Mouse (Mus musculus): ENCODE results near the gene P2ry12. TPM values are rescaled to one million over a fixed set of nuclear protein-coding genes. Genes with fewer than 3 reads are reported as not detected.
A peak's percentile ranks its signal among the peaks of the same experiment; 100 is the strongest.

The P2ry12 gene
- polyA plus RNA-seq, 1 experiment from 2014 or later = 1.7 TPM

DNA sequence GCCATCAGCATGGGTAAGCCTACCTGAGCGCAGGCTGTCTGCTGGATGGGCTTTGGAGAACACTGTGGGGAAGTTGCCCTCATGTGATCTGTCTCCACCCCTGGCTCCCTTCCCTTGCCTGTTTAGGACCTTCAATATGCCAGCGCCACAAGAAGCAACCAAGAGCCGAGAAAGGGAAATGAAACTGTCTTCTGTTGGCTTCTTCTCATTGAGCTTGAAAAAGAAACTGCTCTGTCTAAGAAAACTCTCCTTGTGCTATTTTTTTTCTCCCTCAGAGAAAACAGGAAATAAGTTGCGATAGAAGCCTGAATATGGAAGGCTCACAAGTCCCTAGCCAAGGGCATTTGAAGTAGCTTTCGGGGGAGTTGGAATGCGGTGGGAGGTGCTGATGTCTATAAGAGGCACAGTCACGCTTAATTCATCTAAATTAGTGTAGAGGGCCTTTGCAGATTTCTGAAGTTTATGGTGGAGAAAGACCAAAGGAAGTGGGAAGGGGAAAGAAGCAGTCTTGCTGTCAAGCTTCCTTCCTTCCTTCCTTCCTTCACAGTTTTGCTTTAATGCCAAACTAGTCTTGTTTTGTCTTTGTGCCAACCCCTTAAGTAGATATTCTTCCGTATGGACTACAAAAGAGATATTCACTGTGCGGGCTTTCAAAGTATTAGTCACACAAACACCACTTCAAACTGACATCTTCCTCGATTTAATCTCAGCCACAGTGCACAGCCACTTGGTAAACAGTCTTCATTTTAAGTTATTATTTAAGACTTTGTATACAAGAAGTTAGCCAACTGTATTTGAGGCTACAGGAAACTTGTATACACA is 33.7 kb downstream of the P2ry12 start:
- peaks cover 22% of the 10 kb centered on the region for H3K4me1 ChIP-seq
- H3K27ac ChIP-seq (replicated peaks) = peak overlapping the region; percentile 65
- H3K27me3 ChIP-seq (replicated peaks) = no peaks in the 10 kb centered on the region
- H3K4me2 ChIP-seq = peak overlapping the region; percentile 49
- no peak overlapping the region for H3K9ac ChIP-seq
- WGBS = 30% methylated on average over 10 of the region's 10 CpGs
- H3K4me3 ChIP-seq = no peak overlapping the region
- no peaks in the 10 kb centered on the region for H3K9me3 ChIP-seq
- no peaks in the 10 kb centered on the region for H3K36me3 ChIP-seq
- ATAC-seq (ENCODE audit: extremely low read depth, insufficient number of reproducible peaks, low FRiP score, low TSS enrichment) = no peak; the same call in 1 of the 2 replicates

DNA sequence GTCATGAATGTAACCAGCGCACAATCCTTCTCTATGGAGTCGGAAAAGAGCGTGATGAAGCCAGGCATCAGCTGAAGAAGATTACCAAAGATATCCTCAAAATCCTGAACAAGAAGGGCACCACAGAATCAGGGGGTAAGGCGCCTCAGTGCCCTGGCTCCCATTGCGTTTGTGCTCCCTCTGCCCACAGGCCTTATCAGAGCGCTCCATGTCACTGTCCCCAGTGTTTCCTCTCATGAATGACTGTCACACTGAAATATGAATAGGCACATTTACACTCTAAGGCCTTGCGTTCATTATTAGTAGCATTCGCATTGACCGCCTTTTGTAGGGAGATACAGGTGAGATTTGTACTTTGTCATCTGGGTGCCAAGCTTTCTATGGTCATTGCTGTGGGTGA is 35.0 kb downstream of the P2ry12 start:
- no peaks in the 10 kb centered on the region for H3K9me3 ChIP-seq
- 89% methylated on average over 9 of the region's 9 CpGs for WGBS
- H3K36me3 ChIP-seq = no peaks in the 10 kb centered on the region
- no peak for ATAC-seq (ENCODE audit: extremely low read depth, insufficient number of reproducible peaks, low FRiP score, low TSS enrichment)
- H3K9ac ChIP-seq = no peak overlapping the region
- H3K4me1 ChIP-seq = peaks cover 22% of the 10 kb centered on the region
- no peak overlapping the region for H3K4me2 ChIP-seq
- no peak overlapping the region for H3K27ac ChIP-seq (replicated peaks)
- no peak overlapping the region for H3K4me3 ChIP-seq
- no peaks in the 10 kb centered on the region for H3K27me3 ChIP-seq (replicated peaks)

DNA sequence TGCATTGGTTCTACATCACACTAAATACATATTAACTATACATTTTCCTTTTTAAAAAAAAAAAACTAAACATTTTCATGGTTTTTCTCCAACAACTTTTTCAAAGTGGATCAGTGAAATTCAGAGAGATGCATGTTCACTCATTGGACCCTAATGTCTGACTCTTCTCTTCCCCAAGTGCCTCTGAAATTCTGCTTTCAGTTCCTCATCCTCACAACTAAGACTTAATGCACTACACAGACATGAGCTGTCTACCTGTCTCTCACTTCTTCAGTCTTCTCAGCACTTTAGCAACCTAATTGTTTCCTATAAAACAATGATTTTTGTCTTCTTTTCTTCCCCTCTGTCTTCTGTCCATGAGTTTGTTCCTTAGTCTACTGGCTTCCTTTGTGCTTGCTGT is 37.3 kb downstream of the P2ry12 start:
- H3K9me3 ChIP-seq = no peaks in the 10 kb centered on the region
- no peak overlapping the region for H3K9ac ChIP-seq
- ATAC-seq (ENCODE audit: extremely low read depth, insufficient number of reproducible peaks, low FRiP score, low TSS enrichment) = no peak
- H3K4me1 ChIP-seq = peaks cover 17% of the 10 kb centered on the region
- H3K27ac ChIP-seq (replicated peaks) = no peak overlapping the region
- H3K4me3 ChIP-seq = no peak overlapping the region
- no peak overlapping the region for H3K4me2 ChIP-seq
- H3K27me3 ChIP-seq (replicated peaks) = no peaks in the 10 kb centered on the region
- H3K36me3 ChIP-seq = no peaks in the 10 kb centered on the region

DNA sequence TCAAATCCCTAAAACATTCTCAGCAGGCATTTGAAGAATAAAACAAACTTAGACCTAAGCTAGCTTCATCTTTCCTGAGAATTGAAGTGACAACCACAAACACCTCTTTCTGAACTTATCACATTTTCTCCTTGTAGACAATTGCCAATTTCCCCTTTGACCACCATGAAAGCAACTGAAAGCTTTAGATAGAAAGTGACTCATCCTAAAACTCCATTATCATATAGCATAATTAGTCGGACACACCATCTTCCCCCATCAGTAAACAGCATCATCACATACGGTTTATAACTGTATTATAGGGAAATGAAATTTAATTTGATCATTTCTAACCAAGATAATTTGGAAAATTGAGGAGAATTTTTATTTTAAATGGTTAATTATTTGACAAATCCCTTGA is 40.4 kb downstream of the P2ry12 start:
- H3K4me2 ChIP-seq = no peak overlapping the region
- no peak overlapping the region for H3K4me3 ChIP-seq
- H3K27ac ChIP-seq (replicated peaks) = no peak overlapping the region
- H3K9ac ChIP-seq = no peak overlapping the region
- H3K36me3 ChIP-seq = no peaks in the 10 kb centered on the region
- H3K27me3 ChIP-seq (replicated peaks) = no peaks in the 10 kb centered on the region
- no peaks in the 10 kb centered on the region for H3K9me3 ChIP-seq
- no peak for ATAC-seq (ENCODE audit: extremely low read depth, insufficient number of reproducible peaks, low FRiP score, low TSS enrichment)
- WGBS = 78% methylated on average over 2 of the region's 2 CpGs
- H3K4me1 ChIP-seq = no peaks in the 10 kb centered on the region

DNA sequence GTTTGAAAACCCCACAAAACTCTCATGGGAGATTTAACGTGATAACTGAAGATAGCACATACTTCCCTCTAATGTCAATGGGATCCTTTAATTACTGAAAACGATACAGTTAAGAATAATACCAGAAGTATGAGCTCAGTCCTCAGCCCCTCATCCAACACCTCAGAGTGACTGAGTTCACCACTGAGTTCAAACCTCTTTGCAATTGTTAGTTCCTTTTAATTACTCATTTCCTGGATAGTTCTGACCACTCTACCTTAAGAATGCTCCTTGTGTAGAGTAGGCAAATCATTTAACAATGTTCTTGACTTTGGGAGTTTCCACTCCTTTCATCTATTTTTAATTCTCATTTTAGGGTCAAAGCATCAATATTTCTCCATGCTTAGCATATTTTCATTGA is 43.3 kb downstream of the P2ry12 start:
- Histone ChIP-seq H3K4me3 (no peak overlapping the region), H3K27ac (replicated peaks) (no peak overlapping the region), H3K27me3 (replicated peaks) (no peaks in the 10 kb centered on the region), H3K4me1 (no peaks in the 10 kb centered on the region), H3K9ac (no peak overlapping the region), H3K9me3 (no peaks in the 10 kb centered on the region), H3K4me2 (no peak overlapping the region), H3K36me3 (no peaks in the 10 kb centered on the region)
- no peak for ATAC-seq (ENCODE audit: extremely low read depth, insufficient number of reproducible peaks, low FRiP score, low TSS enrichment)
- 77% methylated on average over 2 of the region's 2 CpGs for WGBS

DNA sequence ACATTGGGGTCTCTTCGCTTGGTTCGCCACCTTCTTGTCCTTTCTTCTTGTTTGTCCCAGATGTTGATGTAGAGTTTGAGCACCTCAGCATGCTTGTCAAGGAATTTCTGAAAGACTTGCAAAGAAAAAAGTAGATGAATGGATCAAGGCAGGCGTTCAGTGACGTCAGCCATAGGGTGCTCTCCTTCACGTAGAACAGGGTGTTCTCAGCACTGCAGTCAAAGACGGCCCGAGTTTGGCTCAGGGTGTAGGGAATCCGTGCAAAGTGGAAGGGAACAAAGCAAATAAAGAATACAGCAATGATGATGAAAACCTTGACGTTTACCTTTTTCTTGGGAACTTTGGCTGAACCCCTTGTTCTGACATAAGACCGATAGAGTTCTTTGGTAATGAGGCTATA is 45.5 kb downstream of the P2ry12 start:
- no peak overlapping the region for H3K27ac ChIP-seq (replicated peaks)
- H3K9ac ChIP-seq = no peak overlapping the region
- no peaks in the 10 kb centered on the region for H3K36me3 ChIP-seq
- ATAC-seq (ENCODE audit: extremely low read depth, insufficient number of reproducible peaks, low FRiP score, low TSS enrichment) = no peak
- 82% methylated on average over 10 of the region's 10 CpGs for WGBS
- no peaks in the 10 kb centered on the region for H3K4me1 ChIP-seq
- H3K27me3 ChIP-seq (replicated peaks) = no peaks in the 10 kb centered on the region
- no peak overlapping the region for H3K4me3 ChIP-seq
- no peaks in the 10 kb centered on the region for H3K9me3 ChIP-seq
- no peak overlapping the region for H3K4me2 ChIP-seq

DNA sequence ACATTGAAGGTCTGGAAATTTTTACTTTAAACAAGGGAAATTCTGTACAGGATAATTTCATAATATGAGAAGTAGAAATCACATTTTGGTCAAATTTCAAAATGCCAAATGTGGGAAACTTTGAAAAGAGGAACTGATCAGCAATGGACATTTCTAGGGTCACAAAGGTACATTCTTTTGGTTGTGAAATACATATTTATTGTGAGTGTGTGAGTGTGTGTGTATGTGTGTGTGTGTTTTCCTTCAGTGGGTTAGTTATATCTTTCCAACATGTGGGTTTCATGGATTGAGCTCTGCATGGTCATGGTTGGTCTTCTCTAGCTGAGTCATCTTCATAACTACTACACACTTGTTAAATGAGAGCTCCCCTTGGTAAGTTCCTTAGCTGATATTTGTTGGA is 50.3 kb downstream of the P2ry12 start:
- no peak for ATAC-seq (ENCODE audit: extremely low read depth, insufficient number of reproducible peaks, low FRiP score, low TSS enrichment)
- peaks cover 4% of the 10 kb centered on the region for H3K4me1 ChIP-seq
- no peak overlapping the region for H3K4me3 ChIP-seq
- no peak overlapping the region for H3K27ac ChIP-seq (replicated peaks)
- H3K4me2 ChIP-seq = no peak overlapping the region
- no peaks in the 10 kb centered on the region for H3K9me3 ChIP-seq
- H3K36me3 ChIP-seq = no peaks in the 10 kb centered on the region
- no peak overlapping the region for H3K9ac ChIP-seq
- H3K27me3 ChIP-seq (replicated peaks) = no peaks in the 10 kb centered on the region

DNA sequence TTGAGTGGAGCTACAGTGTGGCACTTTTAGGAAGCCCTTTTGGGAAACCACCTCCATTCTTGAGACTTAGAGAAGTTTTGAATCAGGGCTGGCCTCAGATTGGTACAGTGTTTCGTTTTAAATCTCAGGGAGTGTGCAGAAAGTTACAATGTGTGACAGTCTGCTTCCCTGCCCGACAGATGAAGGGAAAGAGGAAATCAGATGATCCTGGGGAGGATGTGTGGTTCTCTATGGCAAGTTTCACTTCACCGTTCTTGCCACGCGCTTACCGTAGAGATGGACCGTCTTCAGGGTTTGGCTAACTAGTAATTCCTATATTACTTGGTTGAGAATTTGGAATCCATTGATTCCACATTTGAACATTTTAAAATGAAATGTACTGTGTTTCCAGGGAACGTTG is 50.9 kb downstream of the P2ry12 start:
- no peak overlapping the region for H3K9ac ChIP-seq
- H3K27ac ChIP-seq (replicated peaks) = no peak overlapping the region
- H3K4me3 ChIP-seq = no peak overlapping the region
- H3K4me1 ChIP-seq = peaks cover 4% of the 10 kb centered on the region
- no peaks in the 10 kb centered on the region for H3K27me3 ChIP-seq (replicated peaks)
- H3K36me3 ChIP-seq = no peaks in the 10 kb centered on the region
- no peaks in the 10 kb centered on the region for H3K9me3 ChIP-seq
- H3K4me2 ChIP-seq = no peak overlapping the region
- WGBS = 81% methylated on average over 8 of the region's 8 CpGs
- no peak for ATAC-seq (ENCODE audit: extremely low read depth, insufficient number of reproducible peaks, low FRiP score, low TSS enrichment)

DNA sequence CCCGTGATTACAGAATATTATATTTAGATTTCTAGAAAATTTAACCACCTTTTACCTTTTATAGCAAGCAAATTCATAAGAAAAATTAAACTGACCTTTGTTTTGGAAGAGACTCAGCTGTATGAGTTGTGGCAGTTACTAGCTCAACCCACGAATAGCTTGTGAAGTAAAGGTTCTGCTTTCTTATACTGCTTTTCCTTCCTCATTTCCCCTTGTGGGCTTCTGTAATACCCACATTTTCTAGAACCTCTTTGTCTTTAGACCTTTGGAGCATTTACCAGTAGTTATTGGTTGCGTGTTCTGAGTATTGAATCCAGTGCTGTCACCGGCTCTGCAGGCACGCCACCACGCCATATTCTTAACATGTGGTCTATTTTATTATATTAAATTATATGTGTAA is 51.9 kb downstream of the P2ry12 start, which contains the start of gene P2ry13:
Gene P2ry13, minus strand, starts transcription at position 156 of the 400 bp plus-strand sequence.
- Histone ChIP-seq H3K27me3 (replicated peaks) (no peaks in the 10 kb centered on the region), H3K36me3 (no peaks in the 10 kb centered on the region), H3K4me3 (no peak within 1 kb of the TSS), H3K9ac (no peak within 1 kb of the TSS), H3K4me1 (peaks cover 8% of the 10 kb centered on the region), H3K27ac (replicated peaks) (no peak within 1 kb of the TSS), H3K4me2 (no peak within 1 kb of the TSS), H3K9me3 (no peaks in the 10 kb centered on the region)
- ATAC-seq (ENCODE audit: extremely low read depth, insufficient number of reproducible peaks, low FRiP score, low TSS enrichment) = no peak
- 86% methylated on average over 6 of the region's 6 CpGs for WGBS

DNA sequence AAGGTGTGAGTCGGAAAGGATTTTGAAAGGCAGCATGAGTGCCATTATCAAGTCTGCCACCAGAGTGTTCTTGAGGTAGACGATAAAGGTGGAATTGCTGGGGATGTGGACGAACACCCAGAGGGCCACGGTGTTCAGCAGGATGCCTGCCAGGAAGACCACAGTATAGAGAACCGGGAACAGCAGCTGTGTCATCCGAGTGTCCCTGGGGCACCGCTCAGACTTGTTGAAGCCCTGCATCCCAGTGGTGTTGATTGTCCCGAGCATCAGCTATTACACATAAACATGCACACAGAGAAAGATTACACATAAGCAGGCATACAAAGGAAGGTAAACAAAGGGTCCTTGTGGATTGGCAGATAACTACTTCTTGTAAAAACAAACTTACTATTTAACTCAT is 52.6 kb downstream of the P2ry12 start:
- WGBS = 60% methylated on average over 8 of the region's 8 CpGs
- Histone ChIP-seq H3K4me2 (no peak overlapping the region), H3K27ac (replicated peaks) (no peak overlapping the region), H3K9me3 (no peaks in the 10 kb centered on the region), H3K9ac (no peak overlapping the region), H3K4me3 (no peak overlapping the region), H3K36me3 (no peaks in the 10 kb centered on the region), H3K4me1 (peaks cover 15% of the 10 kb centered on the region), H3K27me3 (replicated peaks) (no peaks in the 10 kb centered on the region)
- no peak for ATAC-seq (ENCODE audit: extremely low read depth, insufficient number of reproducible peaks, low FRiP score, low TSS enrichment)

DNA sequence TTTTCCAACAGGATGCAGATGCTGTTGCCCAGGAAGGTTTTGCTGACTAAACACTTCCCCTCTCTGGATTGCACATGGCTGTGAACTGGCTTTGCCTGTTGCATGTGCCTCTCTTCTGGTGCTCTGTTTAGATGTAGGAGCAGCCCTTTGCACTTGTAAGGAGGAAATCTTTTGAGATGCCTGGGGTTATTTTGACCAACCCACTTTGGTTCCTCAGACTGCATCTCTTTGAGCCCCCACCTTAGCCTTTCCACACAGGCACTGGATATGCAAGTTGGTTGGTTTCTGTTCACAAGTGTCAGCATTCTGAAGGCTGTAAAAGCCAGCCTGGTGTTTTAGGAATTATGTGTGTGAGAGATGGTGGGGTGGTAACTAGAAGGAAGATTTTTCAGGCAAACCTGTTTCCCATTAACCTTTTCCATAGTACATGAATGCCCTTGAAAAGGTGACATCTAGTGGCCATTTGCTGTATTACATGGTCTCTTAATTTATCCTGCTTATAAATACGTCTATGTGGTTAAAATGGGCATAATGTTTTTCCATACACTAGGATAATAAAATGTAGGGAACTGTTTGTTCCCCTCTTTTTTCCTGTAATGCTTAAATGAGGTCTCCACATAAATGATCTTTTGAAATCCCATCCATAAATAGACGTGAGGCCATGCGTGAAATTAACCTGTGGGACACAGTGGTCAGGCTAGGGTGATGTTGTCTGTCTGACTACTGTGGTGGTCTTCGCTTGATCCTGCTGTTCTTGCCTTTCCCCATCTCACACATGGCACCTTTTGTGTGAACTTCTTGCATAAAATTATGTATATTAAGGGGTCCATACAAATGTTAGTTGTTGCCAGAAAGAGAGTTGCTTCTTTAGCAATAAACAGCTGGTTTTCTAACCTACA is 53.8 kb downstream of the P2ry12 start:
- Histone ChIP-seq H3K4me3 (no peak overlapping the region), H3K9ac (0 out of 2 replicates have a peak overlapping the region, but pooled peaks have one; percentile 21), H3K4me2 (no peak overlapping the region), H3K4me1 (peaks cover 26% of the 10 kb centered on the region), H3K36me3 (no peaks in the 10 kb centered on the region), H3K27ac (replicated peaks) (no peak overlapping the region), H3K27me3 (replicated peaks) (no peaks in the 10 kb centered on the region), H3K9me3 (no peaks in the 10 kb centered on the region)
- 62% methylated on average over 4 of the region's 4 CpGs for WGBS
- no peak for ATAC-seq (ENCODE audit: extremely low read depth, insufficient number of reproducible peaks, low FRiP score, low TSS enrichment)

Measured in heart, embryonic 13.5 days (tissue).